Mouse (Mus musculus) layer of hippocampus, adult 2 months (tissue): ENCODE data around the gene Adgrl3. TPM values are rescaled to one million over a fixed set of nuclear protein-coding genes. Genes with fewer than 3 reads are reported as not detected.

ENCODE experiments used
- DNase-seq, 2 experiments: peaks; one replicate each; pipeline ENCODE4 v3.0.0; 2022; ENCODE audit warnings: low spot score in 2 of 2
- H3K27ac ChIP-seq: fragments of 200-600 bp; 2 replicates; pipeline ENCODE4 v1.8.1; 2022
- H3K4me3 ChIP-seq: fragments of 200-600 bp; 2 replicates; pipeline ENCODE4 v1.8.1; 2022; ENCODE audit warnings: mild to moderate bottlenecking
- CTCF ChIP-seq: fragments of 200-600 bp; conservative IDR thresholded peaks from 2 replicates; pipeline ENCODE4 v1.8.1; 2022; ENCODE audit warnings: antibody characterized with exemption, mild to moderate bottlenecking, moderate library complexity
- total RNA-seq, 2 experiments: library from RNA; stranded (reverse); gene quantifications; 2 replicates each; pipeline ENCODE4 v1.2.3; 2021

Gene Adgrl3
- total RNA-seq, 2 experiments from 2014 or later = 177 to 189 TPM

GRCm38 (mm10) chr5:81046128-81046527 lies 26.2 kb downstream of the Adgrl3 start:
- no peak for TF ChIP-seq CTCF
- no peak overlapping the region for H3K4me3 ChIP-seq
- no peak overlapping the region for H3K27ac ChIP-seq
- no peak for DNase-seq

- Histone ChIP-seq H3K4me3 (no peak overlapping the region), H3K27ac (0 out of 2 replicates have a peak overlapping the region, but pooled peaks have one; percentile 4)
- DNase-seq = no peak
- TF ChIP-seq CTCF = no peak
These were observed 34.7 kb downstream of the Adgrl3 start for GRCm38 (mm10) chr5:81054628-81055027.

- Histone ChIP-seq H3K27ac (no peak overlapping the region), H3K4me3 (no peak overlapping the region)
- no peak for TF ChIP-seq CTCF
- no peak for DNase-seq
These were observed 35.3 kb downstream of the Adgrl3 start for GRCm38 (mm10) chr5:81055253-81055652.

GRCm38 (mm10) chr5:81058122-81058521 lies 38.2 kb downstream of the Adgrl3 start:
- H3K27ac ChIP-seq = no peak overlapping the region
- no peak overlapping the region for H3K4me3 ChIP-seq
- no peak for TF ChIP-seq CTCF
- DNase-seq = no peak

GRCm38 (mm10) chr5:81060950-81061349 lies 41.0 kb downstream of the Adgrl3 start:
- no peak overlapping the region for H3K4me3 ChIP-seq

GRCm38 (mm10) chr5:81061386-81061785 lies 41.4 kb downstream of the Adgrl3 start:
- H3K27ac ChIP-seq = no peak overlapping the region
- H3K4me3 ChIP-seq = no peak overlapping the region
- no peak for DNase-seq
- no peak for TF ChIP-seq CTCF

More at GRCm38 (mm10) chr5:81060950-81061349, 41.0 kb downstream of the Adgrl3 start:
- H3K27ac ChIP-seq = no peak overlapping the region
- no peak for TF ChIP-seq CTCF
- no peak for DNase-seq

- H3K4me3 ChIP-seq = no peak overlapping the region
- H3K27ac ChIP-seq = no peak overlapping the region
- TF ChIP-seq CTCF = no peak
- DNase-seq = no peak
These were observed 44.1 kb downstream of the Adgrl3 start for GRCm38 (mm10) chr5:81064026-81064425.

- no peak for DNase-seq
- H3K4me3 ChIP-seq = no peak overlapping the region
- TF ChIP-seq CTCF = no peak
- no peak overlapping the region for H3K27ac ChIP-seq
These were observed 48.2 kb downstream of the Adgrl3 start for GRCm38 (mm10) chr5:81068173-81068572.

- DNase-seq = no peak
- no peak overlapping the region for H3K27ac ChIP-seq
- H3K4me3 ChIP-seq = no peak overlapping the region
- TF ChIP-seq CTCF = no peak
These were observed 48.9 kb downstream of the Adgrl3 start for GRCm38 (mm10) chr5:81068839-81069238.

GRCm38 (mm10) chr5:81072888-81073287 lies 53.0 kb downstream of the Adgrl3 start:
- no peak for TF ChIP-seq CTCF
- DNase-seq = no peak
- no peak overlapping the region for H3K27ac ChIP-seq

GRCm38 (mm10) chr5:81073875-81074274 lies 53.9 kb downstream of the Adgrl3 start:
- DNase-seq = no peak
- no peak for TF ChIP-seq CTCF
- H3K27ac ChIP-seq = no peak overlapping the region
- no peak overlapping the region for H3K4me3 ChIP-seq

More at GRCm38 (mm10) chr5:81072888-81073287, 53.0 kb downstream of the Adgrl3 start:
- no peak overlapping the region for H3K4me3 ChIP-seq

GRCm38 (mm10) chr5:81076377-81076776 lies 56.4 kb downstream of the Adgrl3 start:
- Histone ChIP-seq H3K27ac (no peak overlapping the region), H3K4me3 (no peak overlapping the region)
- no peak for DNase-seq
- no peak for TF ChIP-seq CTCF

GRCm38 (mm10) chr5:81077031-81077430 lies 57.1 kb downstream of the Adgrl3 start:
- TF ChIP-seq CTCF = no peak
- no peak overlapping the region for H3K4me3 ChIP-seq
- H3K27ac ChIP-seq = no peak overlapping the region
- DNase-seq = no peak

GRCm38 (mm10) chr5:81077990-81078389 lies 58.1 kb downstream of the Adgrl3 start:
- Histone ChIP-seq H3K27ac (no peak overlapping the region), H3K4me3 (no peak overlapping the region)
- no peak for DNase-seq
- no peak for TF ChIP-seq CTCF

- no peak overlapping the region for H3K4me3 ChIP-seq
- no peak overlapping the region for H3K27ac ChIP-seq
- no peak for DNase-seq
- TF ChIP-seq CTCF = no peak
These were observed 63.9 kb downstream of the Adgrl3 start for GRCm38 (mm10) chr5:81083698-81084360.
